16 mouse cellular contexts compared by ENCODE assay signal in genomic region chr12:12803602-12804001, GRCm38 (mm10).
"Had no signal": no experiment of that assay in that cellular context is flagged by ENCODE, and none has a peak within 500 bp of the region (broad histone marks: within the 10 kb centered on the region; RNA-seq: fewer than 3 reads in every experiment).

No protein-coding gene starts in this region.

- H3K9ac ChIP-seq: kidney, embryonic 15.5 days; liver, embryonic 12.5 days; lung, embryonic 15.5 days; midbrain, embryonic 12.5 days; neural tube, embryonic 13.5 days had no signal

- H3K36me3 ChIP-seq: kidney, embryonic 15.5 days; limb, embryonic 10.5 days; liver, embryonic 12.5 days; lung, embryonic 15.5 days; midbrain, embryonic 12.5 days; neural tube, embryonic 13.5 days had no signal

- H3K4me3 ChIP-seq: kidney, embryonic 15.5 days; left cerebral cortex, adult 2 months; limb, embryonic 10.5 days; liver, embryonic 12.5 days; lung, embryonic 15.5 days; megakaryocyte, embryonic 14.5 days; midbrain, embryonic 12.5 days; neural tube, embryonic 13.5 days had no signal

- H3K27me3 ChIP-seq: kidney, embryonic 15.5 days; liver, embryonic 12.5 days; lung, embryonic 15.5 days; neural tube, embryonic 13.5 days had no signal

- H3K27ac ChIP-seq: kidney, embryonic 15.5 days; left cerebral cortex, adult 2 months; limb, embryonic 10.5 days; liver, embryonic 12.5 days; lung, embryonic 15.5 days; macrophage; midbrain, embryonic 12.5 days; neural tube, embryonic 13.5 days had no signal

- ATAC-seq: liver, embryonic 12.5 days had no signal

- DNase-seq: kidney, postnatal 25 days; lung, postnatal 14 days; retina, postnatal 1 day; right cerebral cortex, postnatal 4 days; spleen, adult 18-20 months; thymus, adult 18-20 months; thymus, postnatal 14 days had no signal

- H3K4me2 ChIP-seq: kidney, embryonic 15.5 days; liver, embryonic 12.5 days; lung, embryonic 15.5 days; midbrain, embryonic 12.5 days; neural tube, embryonic 13.5 days had no signal

- H3K4me1 ChIP-seq: liver, embryonic 12.5 days had no signal

- H3K9me3 ChIP-seq: kidney, embryonic 15.5 days; limb, embryonic 10.5 days; liver, embryonic 12.5 days; lung, embryonic 15.5 days; megakaryocyte, embryonic 14.5 days; midbrain, embryonic 12.5 days; neural tube, embryonic 13.5 days had no signal
